Mouse (Mus musculus) megakaryocyte, embryonic 14.5 days (primary cell): ENCODE measurements around the gene Opn1sw.

ENCODE experiments used
- FLI1 ChIP-seq: IDR thresholded peaks from 2 replicates; pipeline ENCODE4 v1.6.1; 2012; ENCODE audit warnings: low read length, inconsistent platforms, mixed read lengths
- GATA1 ChIP-seq: IDR thresholded peaks from 3 replicates; pipeline ENCODE4 v1.6.1; 2012; ENCODE audit warnings: mixed read lengths, low read length, inconsistent platforms, borderline replicate concordance

- TF ChIP-seq GATA1 (no peak), FLI1 (no peak)
These were observed 25.8 kb downstream of the Opn1sw start for GRCm38 (mm10) chr6:29362246-29363128.
